Mouse (Mus musculus) embryonic fibroblast, embryonic 13.5 days (primary cell): ENCODE data around the gene Rtp4.

Experiments
- CTCF ChIP-seq: IDR thresholded peaks from 2 replicates; pipeline ENCODE4 v1.5.1; 2011; ENCODE audit warnings: mild to moderate bottlenecking, control low read depth, low read length, moderate library complexity, borderline replicate concordance; ENCODE audit not compliant: insufficient read depth
- POLR2A ChIP-seq: IDR thresholded peaks from 2 replicates; pipeline ENCODE4 v1.6.1; 2011; ENCODE audit warnings: low read depth, mild to moderate bottlenecking, control low read depth, low read length, moderate library complexity

- TF ChIP-seq POLR2A, result no peak
- TF ChIP-seq CTCF, result no peak
Measured at GRCm38 (mm10) chr16:23502478-23502877, 17.6 kb upstream of the Rtp4 start.
